Mouse (Mus musculus) urinary bladder, postnatal 4 days (tissue): ENCODE results near the gene Scube2.

Source experiments
- DNase-seq, 2 experiments: peaks; one replicate each; pipeline ENCODE4 v3.0.0; 2021 to 2022; ENCODE audit warnings: low spot score in 2 of 2

The Scube2 gene

DNA sequence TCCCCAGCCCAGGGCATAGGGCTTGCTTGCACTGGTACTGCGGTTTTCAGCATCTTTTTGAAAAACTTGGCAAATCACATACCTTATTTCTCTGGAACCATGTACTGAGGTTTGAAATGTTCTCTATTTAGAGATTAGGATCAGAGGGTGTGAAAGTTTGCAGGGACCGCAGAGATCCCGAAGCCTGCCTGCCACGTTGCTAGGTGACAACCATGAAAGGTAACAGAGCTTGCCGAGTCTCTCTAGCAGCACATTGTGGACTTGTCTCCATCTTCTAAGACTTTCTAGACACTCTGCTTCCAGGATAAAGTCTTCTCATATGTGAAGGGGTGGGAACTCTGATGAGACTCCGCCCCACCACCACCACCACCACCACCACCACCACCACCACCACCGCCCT is 13.5 kb downstream of the Scube2 start:
- no peak for DNase-seq

DNA sequence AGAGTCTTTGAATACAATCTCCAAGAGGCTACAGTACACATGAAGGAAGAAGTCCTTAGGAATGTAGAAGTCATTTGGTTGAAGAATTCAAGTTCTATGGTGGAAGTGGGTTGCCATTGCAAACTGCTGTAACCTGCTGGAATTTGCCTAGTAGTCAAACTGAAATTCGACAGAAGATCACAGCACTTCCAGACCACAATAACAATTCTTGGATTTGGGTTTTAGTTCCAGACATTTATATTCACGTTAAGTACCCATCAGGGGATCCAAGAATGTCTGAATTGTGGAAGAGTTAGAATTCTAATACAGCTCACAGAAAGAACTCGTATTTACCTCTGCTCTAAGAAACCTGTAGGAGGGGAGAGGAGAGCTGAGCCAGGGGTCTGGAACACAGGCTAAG is 14.9 kb downstream of the Scube2 start:
- no peak for DNase-seq

GRCm38 (mm10) chr7:109849750-109850434 is 15.6 kb downstream of the Scube2 start:
- no peak for DNase-seq

GRCm38 (mm10) chr7:109848867-109849733 is 16.4 kb downstream of the Scube2 start:
- DNase-seq: no peak

DNA sequence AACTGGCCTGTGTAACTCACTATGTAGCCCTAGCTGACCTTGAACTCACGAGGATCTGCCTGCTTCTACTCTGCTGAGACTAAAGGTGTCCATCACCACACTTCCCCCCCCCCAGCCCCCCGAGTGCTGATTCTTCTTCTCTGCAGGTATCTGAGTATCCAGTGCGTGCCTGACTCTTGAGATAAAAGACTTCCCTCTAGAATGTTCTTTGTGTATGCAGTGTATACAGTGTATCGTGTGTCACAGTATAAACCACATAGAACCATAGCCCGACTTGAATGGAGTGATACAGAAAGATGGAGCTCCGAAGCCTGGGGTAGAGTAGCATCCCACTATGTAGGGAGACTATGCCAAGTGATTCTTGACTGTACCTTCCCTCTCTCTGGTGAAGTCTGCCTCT is 21.4 kb downstream of the Scube2 start:
- DNase-seq: no peak

DNA sequence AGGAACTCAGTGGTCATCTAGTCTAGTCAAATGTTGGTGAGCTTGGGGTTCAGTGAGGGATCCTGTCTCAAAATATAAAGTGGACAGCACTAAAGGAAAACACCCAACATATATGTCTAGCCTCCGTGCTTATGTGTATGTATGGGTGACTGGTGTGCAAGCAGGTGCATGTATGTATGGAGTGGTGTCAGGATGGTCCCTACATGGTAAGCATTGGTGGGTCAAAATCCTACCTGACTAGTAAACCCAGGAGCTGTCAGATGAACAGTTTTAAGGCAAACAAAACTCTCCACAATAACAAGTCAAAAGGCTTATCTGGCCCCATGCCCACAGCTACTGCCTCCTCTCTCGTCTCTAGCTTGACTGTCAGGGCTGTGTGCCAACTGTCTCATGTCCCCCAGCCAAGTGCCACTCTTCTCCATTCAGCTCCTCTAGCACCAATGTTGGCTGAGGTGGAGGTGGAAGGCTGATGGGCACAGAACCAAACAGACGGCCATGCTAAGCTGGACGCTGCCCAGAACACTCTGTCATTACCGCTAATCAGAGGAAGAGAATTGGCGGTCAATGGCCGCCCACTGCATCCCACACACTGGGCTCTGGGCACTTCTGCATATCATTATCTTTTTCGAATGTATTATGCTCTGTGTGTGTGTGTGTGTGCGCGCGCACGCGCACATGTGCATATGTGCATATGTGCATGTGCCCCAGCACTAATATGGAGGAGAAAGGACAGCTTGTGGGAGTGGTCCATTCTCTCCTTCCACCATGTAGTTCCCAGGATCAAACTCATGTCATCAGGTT is 23.7 kb downstream of the Scube2 start:
- no peak for DNase-seq

DNA sequence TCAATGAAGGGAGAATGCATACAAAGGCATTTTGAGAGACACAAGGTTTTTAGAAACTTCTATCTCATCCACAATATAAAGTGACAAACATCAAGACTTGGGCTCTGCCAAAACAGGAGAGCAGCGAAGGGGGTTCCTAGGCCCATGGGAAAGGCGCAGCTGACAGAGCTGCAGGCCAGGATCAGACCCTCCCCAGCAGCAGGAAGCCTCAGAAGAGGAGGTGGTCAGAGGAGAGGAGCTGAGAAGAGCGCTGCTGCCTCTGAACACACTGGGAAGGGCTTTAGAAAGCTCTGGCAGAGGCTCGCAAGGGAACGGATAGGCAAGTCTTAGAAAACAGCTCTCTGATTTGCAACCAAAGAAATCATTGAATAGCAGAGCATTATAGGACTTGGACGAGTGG is 24.4 kb downstream of the Scube2 start:
- no peak for DNase-seq

DNA sequence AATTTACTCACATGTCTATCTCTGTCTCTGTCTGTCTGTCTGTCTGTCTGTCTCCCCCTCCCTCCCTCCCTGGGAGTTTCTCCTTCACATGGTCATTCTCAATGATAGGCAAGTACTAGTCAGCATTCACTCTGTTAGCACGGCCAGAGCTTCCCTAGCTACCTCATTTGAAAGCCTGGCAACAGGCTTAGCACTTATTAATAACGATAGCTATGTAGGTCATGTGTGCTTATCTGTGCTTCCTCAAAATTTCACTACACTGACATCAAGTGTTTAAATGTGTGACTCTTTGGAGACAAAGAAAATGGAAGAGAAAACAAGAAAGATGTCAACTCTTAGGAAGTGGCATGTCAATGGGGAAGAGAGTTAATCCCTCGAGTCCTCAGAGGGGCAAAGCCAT is 26.9 kb downstream of the Scube2 start:
- no peak for DNase-seq

GRCm38 (mm10) chr7:109837651-109838050 is 27.8 kb downstream of the Scube2 start:
- no peak for DNase-seq

GRCm38 (mm10) chr7:109834894-109835293 is 30.6 kb downstream of the Scube2 start:
- no peak for DNase-seq

DNA sequence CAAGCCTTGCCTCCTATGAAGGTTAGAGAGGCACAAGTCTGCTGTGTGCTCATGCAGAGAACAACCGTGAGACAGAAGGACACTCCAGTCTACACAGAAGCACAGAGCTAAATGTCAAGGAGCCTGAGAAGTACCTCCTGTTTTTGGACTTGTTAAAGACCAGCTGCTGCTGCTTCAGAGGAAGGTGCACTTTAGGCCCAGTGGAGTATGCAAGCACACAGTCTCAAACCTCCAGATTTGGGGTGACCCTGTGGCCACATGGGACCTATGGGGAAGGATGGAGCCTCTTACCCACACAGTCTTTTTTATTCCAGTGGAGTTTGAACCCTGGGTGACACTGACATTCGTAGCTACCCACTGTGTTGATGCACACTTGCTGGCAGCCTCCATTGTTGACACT is 34.1 kb downstream of the Scube2 start:
- no peak for DNase-seq

DNA sequence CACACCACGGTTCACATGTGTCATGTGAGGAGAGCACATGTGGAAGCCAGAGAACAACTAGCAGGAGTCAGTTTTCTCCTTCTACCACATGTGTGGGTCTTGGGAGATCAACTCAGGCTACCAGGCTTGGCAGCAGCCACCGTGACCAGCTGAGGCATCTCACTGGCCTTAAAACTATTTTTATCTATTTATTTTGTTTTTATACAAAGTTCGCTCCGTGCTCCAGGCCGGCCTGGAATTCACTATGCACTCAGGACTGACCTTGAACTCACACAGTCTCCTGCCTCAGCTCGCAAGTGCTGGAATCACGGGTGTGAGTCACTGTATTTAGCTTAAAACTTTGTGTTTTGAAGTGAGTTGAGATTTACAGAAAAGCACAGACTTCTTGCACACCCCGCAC is 38.6 kb downstream of the Scube2 start:
- DNase-seq: no peak

DNA sequence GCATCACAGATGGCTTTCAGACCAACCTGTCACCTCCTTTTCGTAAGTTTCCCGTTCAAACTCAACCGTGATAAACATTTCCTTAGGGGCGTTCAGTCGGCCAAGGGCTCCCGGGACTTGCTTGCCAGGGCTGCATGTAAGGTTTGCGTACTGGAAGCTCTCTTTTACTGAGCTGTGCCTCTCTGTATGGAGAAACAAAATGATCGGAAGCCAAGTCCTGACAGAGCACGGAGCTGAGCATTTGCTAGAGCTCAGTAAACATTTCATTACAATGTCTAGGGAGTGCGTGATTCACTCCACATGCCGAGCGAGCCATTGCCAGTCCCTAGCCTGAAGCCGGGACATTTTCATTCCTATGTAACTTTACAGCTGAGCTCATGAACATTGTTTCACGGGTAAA is 40.2 kb downstream of the Scube2 start:
- DNase-seq: no peak

DNA sequence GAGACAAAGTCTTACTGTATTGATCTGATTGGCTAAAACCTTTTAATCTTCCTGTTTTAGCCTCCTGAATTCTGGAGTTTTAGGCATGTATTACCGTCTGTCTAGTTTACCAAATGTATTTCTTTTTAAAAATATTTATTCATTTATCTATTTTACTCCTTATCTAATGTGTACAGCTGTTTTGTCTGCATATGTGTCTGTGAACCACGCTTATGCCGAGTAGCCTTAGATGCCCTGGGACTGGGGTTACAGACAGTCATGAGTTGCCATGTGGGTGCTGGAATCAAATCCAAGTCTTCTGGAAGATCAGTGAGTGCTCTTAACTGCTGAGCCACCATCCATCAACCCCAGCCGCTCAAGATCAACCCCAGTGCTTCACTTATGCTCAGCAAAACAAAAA is 46.9 kb downstream of the Scube2 start:
- no peak for DNase-seq

DNA sequence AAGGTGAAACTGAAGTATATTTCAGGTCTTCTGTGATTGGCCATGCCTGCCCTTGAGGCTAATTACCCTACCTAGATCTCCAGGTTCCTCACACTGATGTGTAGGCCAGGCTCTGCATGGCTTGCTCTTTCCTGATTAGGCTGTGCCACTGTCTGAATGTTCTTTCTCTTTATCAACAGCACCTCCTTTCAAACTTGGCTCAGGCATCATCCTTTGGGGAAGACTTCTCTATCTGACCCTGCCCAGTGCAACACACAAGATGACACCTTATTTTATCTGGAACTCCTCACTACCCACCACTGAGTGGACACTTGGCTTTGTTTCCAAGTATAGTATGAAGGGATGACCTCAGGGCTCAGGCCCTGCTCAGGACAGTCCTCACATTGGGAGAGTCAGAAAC is 47.5 kb downstream of the Scube2 start:
- DNase-seq: no peak

- no peak for DNase-seq
Observed at GRCm38 (mm10) chr7:109813330-109814140, 51.9 kb downstream of the Scube2 start.

DNA sequence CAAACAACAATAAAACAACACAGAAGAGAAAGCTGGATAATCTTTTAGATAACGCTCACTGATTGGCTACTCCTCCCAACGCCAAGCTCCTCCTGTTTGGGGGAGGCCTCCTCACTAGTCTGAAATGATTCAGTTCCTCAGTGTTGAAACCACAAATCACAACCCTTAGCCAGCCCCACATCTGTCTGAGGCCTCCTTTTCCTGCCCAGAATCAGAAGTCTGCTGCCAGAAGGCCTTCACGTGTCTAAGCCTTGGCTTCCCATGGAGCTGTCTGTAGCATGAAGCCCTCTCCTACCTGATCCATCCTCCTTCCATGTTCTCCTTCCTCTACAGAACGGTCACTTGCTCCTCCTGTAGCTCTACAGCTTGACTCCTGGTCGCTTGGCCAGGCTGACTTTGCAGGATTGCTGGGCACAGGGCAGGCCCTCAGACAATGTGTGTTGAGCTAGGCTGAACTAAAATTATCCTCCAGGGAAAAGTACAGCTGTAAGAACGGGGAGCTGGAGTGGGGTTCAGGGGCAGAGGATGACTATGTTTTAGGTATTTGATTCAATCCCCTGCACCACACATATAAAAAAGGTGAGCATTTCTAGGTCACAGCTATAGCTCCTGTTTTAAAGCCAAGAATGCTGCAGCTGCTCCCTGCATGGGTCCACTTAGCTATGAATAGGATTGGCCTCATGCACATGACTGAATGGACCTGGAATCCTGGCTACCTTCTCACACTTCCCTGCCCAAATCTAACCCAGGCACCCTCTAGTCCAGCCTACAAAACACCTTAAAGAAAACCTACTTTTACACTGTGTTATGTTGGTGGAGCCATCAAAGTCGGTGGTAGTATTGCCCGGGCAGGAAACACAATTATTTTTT is 57.6 kb downstream of the Scube2 start:
- no peak for DNase-seq

DNA sequence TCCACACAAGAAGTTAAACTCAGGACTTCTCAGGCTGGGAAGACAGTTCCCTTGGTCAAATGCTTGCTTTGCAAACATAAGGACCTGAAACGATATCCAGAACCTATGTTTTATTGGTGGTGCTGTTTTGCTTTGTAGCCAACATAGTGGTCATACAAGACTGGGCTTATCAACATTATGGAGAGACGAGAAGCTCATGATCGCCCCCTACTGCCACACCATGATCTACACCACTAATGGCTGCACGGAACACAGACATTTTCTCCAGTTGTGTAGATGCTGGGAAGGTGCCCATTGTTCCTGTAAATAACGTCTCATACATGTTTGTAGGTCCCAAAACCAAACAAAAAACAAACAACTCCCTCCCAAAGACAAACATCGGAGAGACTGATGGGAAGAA is 60.6 kb downstream of the Scube2 start:
- DNase-seq: no peak

DNA sequence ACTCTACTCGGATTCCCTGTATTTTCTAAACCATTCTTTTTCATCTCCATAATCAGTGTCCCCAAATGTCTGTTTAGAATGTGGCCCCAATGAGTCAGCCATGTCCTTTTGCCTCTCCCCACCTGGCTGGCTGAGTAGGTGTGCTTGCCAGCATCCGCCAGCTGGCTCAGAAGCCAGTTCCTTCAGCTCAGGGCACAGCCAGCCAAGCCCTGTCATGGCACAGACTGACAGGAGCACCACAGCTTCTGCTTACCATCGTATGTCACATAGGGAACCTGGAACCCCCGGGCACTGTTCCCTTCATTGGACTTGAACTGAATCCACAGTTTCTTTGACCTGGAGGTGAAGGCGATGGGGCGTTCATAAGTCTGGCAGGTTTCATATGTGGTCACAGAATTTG is 61.1 kb downstream of the Scube2 start:
- DNase-seq: no peak

GRCm38 (mm10) chr7:109803516-109803915 is 62.0 kb downstream of the Scube2 start:
- no peak for DNase-seq

- DNase-seq: no peak
Observed at GRCm38 (mm10) chr7:109800626-109801025, 64.9 kb downstream of the Scube2 start.
